Mouse (Mus musculus): ENCODE data around the gene Gnptg. TPM values are rescaled to one million over a fixed set of nuclear protein-coding genes. Genes with fewer than 3 reads are reported as not detected.

Gene Gnptg
- 10 to 100 TPM; 73.0 to 83.6 (median 76.1) TPM for total RNA-seq (2022)

- peak; percentile 65 to 78 for DNase-seq (ENCODE audit: low spot score in 2 of 2)
These were observed at the start of gene Gnptg, which contains the start of gene Tsr3 for GRCm38 (mm10) chr17:25239695-25240636. Gene Gnptg, minus strand, starts transcription at chr17:25240124. Gene Tsr3, plus strand, starts transcription at chr17:25240170.

DNA sequence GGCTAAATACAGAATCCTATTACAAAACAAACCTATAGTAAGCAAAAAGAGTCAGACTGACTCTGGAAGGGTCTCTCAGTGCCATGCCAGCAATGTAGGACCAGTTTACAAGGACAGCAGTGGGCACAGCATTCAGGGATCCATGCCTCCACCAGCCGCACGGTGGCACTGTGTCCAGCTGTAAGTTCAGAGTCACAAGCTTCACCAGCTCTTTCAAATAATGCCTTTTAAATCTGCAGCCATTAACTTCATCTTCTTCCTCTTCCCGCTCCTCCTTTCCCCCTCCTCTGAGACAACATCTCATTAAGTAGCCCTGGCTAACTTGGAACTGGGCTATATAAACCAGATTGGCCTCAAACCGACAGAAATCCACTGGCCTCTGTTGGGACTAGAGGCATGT lies 48.9 kb upstream of the Gnptg start:
- peak in 1 of 2 experiments; percentile 28 for DNase-seq (ENCODE audit: low spot score in 2 of 2)

- peak in 1 of 2 experiments; percentile 23 for DNase-seq (ENCODE audit: low spot score in 2 of 2)
These were observed 45.1 kb upstream of the Gnptg start for GRCm38 (mm10) chr17:25285033-25285432.

- no peak for DNase-seq (ENCODE audit: low spot score in 2 of 2)
These were observed 42.2 kb upstream of the Gnptg start for GRCm38 (mm10) chr17:25282133-25282532.

DNA sequence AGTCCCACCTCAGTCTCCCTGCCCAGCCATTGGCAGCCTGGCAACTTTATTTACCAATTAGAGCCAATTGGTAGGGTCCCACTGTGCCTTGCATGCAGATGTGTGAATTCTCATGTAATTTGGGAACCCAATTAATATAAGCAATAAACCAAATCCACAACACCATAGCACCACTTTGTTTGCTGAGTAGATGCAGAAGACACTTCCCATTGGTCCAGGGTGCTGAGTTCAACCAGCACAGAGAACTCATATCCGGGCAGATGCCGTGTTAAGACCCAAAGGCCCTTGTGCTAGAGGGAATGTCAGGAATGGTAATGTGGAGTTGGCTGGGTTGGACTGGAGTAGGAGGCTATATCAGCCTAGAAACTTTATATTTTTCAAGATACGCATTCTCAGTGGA lies 35.9 kb upstream of the Gnptg start:
- no peak for DNase-seq (ENCODE audit: low spot score in 2 of 2)

DNA sequence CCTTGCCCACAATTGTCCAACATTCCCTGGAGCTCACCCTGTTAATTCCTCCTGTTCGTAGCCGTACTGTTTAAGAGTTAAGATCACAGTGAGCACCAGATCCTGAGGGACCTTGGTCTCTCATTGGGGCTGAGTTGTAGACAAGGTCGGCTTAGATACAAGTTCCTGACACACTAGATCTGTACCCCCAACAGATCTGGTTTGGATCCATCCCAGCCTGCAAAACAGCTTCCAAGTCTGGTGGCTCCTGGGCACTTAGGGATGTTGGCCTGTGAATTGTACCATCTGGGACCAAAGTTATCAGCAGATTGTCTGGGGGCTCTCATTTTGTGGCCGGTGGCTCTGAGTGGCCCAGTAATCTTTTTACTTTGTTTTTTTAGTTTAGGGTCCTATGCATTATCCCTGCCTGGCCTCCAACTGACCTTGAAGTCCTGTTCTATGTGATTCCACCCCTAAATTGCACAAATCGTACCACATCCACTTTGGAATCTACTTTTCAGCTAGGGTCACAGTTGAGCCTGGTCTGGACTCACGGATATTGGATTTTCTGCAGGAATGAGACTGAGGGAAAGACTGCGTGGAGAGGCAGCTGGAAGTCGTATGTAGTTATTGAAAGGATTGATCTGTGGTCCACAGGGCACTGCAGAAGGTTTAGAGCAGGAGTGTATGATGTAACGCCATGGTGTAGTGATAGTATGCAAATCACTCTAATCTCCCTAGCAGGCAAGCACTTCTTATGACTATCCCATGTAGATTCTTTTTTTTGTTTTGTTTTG lies 34.8 kb upstream of the Gnptg start, which contains the start of gene Ube2i:
Gene Ube2i, minus strand, starts transcription at position 52 of the 776 bp plus-strand sequence.
- DNase-seq (ENCODE audit: low spot score in 2 of 2) = no peak

GRCm38 (mm10) chr17:25273706-25274501 lies 34.0 kb upstream of the Gnptg start:
- DNase-seq (ENCODE audit: low spot score in 2 of 2) = peak; percentile 68 to 92

DNA sequence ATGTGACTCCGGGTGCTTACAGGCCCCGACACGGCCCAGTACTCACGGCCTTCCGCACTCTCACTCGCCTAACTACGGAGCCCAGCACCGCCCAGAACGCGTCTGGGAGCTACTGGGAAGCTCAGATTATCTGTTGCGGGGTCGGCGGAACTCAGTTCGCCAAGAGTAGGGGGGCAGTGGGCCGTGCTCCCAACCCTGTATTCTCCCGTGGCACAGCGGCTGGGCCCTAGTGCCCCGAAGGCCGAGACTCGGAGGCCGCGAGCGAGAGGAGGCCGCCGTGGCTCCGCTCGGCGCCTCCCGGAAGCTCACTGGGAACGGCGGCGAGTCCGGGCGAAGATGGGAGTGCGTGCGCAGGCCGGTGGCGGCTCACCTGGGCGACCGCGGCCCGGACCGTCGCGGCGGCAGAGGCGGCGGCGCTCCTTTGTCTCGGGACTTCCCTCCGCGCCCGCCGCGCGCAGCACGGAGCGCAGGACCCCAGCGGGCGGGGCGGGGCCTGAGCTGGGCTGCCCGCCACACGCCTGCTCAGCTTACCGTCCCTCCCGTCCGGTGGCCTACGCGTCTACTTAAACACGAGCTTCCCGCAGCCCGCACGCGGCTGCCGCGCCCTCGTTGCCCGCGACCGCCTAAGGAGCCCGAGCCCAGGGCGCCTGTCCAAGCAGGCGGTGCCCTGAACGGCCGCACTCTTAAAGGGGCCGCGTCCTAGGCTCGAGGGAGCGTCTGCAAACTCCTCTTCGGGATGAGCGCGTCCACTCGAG lies 33.2 kb upstream of the Gnptg start:
- peak; percentile 85 to 98 for DNase-seq (ENCODE audit: low spot score in 2 of 2)

DNA sequence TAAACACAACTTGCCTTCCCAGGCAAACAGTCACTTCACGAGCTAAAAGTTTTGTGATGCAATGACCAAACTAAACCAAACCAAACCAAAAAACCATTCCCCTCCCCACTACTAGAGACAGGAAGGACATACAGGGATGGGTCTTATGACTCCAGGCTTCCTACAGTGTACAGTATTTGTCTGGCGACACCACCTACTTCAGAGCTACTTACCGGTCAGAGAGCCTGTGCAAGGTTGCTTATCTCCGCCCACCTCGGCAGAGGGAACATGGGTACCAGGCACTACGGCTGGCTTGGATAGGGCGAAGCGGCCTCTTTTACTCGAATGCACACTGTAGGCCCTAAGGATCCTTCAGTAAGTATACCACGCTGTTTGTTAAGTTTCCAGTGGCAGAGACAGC lies 32.4 kb upstream of the Gnptg start:
- DNase-seq (ENCODE audit: low spot score in 2 of 2) = no peak

DNA sequence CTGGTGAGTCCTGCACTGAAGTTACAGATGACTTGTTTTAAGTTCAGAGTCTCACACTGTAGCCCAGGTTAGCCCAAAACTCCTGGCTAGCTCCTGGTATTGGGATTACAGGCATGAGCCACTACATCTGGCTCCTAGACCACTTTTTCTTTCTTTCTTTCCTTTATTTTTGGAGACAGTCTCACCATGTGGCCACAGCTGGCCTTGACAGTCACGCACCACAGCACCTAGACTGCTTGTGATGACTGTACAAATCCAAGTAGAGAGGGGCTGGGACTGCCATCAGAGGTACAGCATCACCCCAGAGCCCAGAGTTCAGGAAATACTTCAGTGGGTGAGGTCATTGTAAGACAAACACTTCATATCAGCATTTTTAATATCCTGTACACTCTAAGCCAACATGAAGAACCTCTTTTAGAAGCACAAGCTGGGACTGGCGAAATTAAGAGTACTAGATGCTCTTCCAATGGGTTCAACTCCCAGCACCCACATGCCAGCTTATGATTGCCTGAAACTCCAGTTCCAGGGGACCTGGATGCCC lies 30.9 kb upstream of the Gnptg start:
- DNase-seq (ENCODE audit: low spot score in 2 of 2) = no peak

- DNase-seq (ENCODE audit: low spot score in 2 of 2) = no peak
These were observed 24.5 kb upstream of the Gnptg start for GRCm38 (mm10) chr17:25264453-25264852.

- DNase-seq (ENCODE audit: low spot score in 2 of 2) = no peak
These were observed 17.9 kb upstream of the Gnptg start for GRCm38 (mm10) chr17:25257804-25258261.

GRCm38 (mm10) chr17:25256140-25256754 lies 16.3 kb upstream of the Gnptg start, which contains the start of gene Baiap3:
Gene Baiap3, minus strand, starts transcription at chr17:25256364.
- DNase-seq (ENCODE audit: low spot score in 2 of 2) = no peak

- DNase-seq (ENCODE audit: low spot score in 2 of 2) = no peak
These were observed 15.2 kb upstream of the Gnptg start for GRCm38 (mm10) chr17:25255110-25255509.

DNA sequence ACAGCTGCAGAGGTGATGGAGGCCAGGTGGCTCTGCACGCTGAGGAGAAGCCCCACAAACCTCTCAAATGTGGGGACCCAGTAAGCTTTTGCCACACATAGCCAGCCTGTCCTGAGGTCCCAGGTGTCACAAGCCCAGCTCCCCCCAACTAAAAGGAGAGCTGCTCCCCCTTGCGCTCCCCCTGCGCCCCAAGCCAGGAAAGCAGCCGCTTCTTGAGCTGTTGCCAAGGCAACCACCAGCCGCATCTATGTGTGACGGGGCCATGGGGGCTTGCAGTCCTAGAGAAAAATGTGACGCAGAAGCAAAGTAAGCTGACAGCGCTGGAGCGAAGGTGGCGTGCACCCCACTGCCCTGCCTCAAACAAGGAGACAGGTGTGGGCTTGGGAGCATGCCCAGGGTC lies 13.8 kb upstream of the Gnptg start:
- DNase-seq (ENCODE audit: low spot score in 2 of 2) = no peak

DNA sequence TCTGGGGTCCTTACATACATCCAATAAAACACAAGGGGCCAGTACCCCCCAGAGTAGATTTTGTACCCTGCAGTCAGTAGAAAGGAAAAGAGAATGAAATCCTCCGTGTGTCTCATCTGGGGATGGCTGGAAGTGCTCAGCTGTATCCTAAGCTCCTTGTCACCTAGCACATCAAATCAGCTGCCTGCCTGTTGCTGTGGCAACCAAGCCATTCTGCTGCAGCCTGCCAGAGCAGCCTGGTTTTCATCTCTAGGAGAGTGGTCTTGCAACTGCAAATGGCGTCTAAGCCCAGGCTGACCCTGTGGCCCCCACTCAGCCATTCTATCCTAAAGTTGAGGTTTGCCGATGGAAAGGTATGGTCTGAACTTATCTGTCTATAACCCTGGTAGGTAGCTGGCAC lies 12.7 kb upstream of the Gnptg start:
- no peak for DNase-seq (ENCODE audit: low spot score in 2 of 2)

GRCm38 (mm10) chr17:25250181-25250835 lies 10.4 kb upstream of the Gnptg start:
- no peak for DNase-seq (ENCODE audit: low spot score in 2 of 2)

DNA sequence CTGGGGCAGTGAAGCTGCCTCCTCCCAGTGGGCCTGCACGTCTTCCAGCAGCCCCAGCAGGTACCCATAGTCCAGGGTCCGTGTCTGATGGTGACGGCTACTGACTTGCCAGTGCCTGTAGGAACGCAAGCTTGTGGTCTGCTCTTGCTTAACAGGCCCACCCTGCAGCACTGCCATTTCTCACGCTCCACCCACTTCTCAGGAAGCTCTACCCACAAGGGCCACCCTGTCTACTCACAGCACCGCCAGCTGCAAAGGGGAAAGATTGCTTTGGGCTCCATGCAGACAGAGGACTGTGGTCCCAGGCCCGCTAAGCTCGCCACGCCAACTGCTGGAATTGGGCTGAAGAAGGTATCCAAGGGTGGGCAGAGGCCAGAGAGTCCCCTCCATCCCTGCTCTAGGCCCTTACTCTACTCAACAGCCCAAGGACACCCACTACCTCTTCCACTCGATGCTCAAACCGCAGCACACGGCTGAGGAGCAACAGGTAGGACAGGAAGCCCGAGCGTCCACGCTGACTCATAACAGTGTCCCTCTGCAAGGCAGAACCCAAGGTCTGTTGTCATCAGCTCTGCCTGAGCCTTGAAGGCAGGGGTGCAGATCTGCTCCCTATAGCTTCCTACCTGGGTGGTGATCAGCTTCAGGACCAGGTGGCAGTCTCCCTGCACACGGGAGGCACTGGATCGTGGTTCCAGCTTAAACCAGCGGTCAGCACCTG lies 8.3 kb upstream of the Gnptg start:
- no peak for DNase-seq (ENCODE audit: low spot score in 2 of 2)

All from left cerebral cortex, adult 8-10 months (tissue).